Mouse (Mus musculus): Measurements from ENCODE around the gene Pomgnt2.

- TF ChIP-seq CTCF (conservative IDR thresholded peaks at IDR 0.05; ENCODE audit: low read length): no peak
- TF ChIP-seq NANOG (IDR thresholded peaks at IDR 0.05; ENCODE audit: borderline replicate concordance, low read length): no peak
- no peak for TF ChIP-seq POU5F1 (IDR thresholded peaks at IDR 0.05; ENCODE audit: borderline replicate concordance, low read length)
These were observed 59.0 kb downstream of the Pomgnt2 start for GRCm38 (mm10) chr9:121937944-121938355.
